Mouse (Mus musculus): ENCODE data around the gene Shcbp1.
A peak's percentile ranks its signal among the peaks of the same experiment; 100 is the strongest.
"Not testable (repeated sequence)": the region's sequence is repeated elsewhere in the genome, so short reads cannot be mapped to it uniquely, and the experiment has no call there.

The Shcbp1 gene

GRCm38 (mm10) chr8:4779254-4780055 is at the start of gene Shcbp1:
TSS of gene Shcbp1 (minus strand) at chr8:4779567.
- peak; percentile 81 to 90 for DNase-seq (ENCODE audit: low read depth in 2 of 2, low spot score in 2 of 2)

DNA sequence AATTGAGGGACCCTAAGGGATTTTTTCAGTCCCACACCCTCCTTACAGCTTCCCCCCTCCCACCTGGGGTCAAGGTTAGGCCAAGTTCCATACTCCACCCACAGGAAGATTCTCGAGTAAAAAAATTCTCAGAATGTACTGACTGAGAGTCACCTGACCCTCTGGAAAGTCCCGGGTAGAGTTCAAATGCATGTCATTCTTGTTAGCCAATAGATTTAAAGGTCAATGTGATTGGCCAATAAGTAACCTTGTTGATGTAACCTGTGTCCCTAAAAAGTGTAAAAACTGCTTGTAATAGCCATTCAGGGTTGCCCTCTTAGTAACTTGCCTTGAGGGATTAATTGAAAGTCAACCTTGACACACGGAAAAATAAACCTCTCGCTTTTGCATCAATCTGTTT is 29.5 kb upstream of the Shcbp1 start:
- no peak for DNase-seq (ENCODE audit: low read depth in 2 of 2, low spot score in 2 of 2)

- DNase-seq (ENCODE audit: low read depth in 2 of 2, low spot score in 2 of 2), result no peak
Measured at GRCm38 (mm10) chr8:4800524-4801122, 21.3 kb upstream of the Shcbp1 start.

DNA sequence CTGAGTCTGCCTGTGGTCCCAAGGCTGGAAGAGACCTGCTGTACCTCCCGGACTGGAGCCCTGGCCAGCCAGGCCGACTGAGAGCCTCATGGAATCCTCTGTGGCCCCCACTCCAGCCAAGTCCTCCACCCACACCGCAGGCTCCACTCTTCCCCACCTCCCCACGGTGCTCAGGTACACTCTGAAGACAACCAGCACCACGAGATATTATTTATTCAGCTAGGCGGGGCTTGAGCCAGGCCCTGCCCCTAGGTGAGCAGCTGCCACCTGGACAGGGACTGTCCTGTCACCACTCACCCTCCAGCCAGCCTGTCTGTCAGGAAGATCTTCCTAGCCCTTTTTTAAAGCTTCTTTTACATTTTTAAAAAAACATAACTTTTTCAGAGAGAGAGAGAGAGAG is 1.1 kb downstream of the Shcbp1 start:
- no peak for DNase-seq (ENCODE audit: low read depth in 2 of 2, low spot score in 2 of 2)

- DNase-seq (ENCODE audit: low read depth in 2 of 2, low spot score in 2 of 2), result no peak
Measured at GRCm38 (mm10) chr8:4764751-4765150, 14.6 kb downstream of the Shcbp1 start.

DNA sequence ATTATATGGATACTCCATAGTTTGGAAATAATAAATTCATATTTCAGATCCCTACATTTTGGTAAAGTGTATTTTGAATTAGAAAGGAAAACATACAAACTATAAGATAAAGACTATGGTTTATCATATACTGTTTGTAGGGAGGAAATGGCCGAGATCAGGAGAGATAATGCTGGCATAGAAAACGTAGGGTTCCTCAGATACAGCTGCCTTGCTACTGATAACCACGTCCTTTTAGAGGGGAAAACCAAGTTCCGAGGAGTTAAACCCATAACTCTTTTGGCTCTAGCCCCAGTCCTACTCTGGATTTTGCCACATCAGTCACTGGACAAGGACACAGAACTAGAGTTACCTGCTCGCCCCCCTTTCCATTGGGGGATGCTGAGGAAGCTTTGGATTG is 26.3 kb downstream of the Shcbp1 start:
- DNase-seq (ENCODE audit: low read depth in 2 of 2, low spot score in 2 of 2), result no peak

GRCm38 (mm10) chr8:4730942-4731341 is 48.4 kb downstream of the Shcbp1 start:
- no peak for DNase-seq (ENCODE audit: low read depth in 2 of 2, low spot score in 2 of 2)

- no peak for DNase-seq (ENCODE audit: low read depth in 2 of 2, low spot score in 2 of 2)
Measured at GRCm38 (mm10) chr8:4715546-4715945, 63.8 kb downstream of the Shcbp1 start.

- DNase-seq (ENCODE audit: low read depth in 2 of 2, low spot score in 2 of 2), result not testable (repeated sequence)
Measured at GRCm38 (mm10) chr8:4708346-4708745, 71.0 kb downstream of the Shcbp1 start.

- DNase-seq (ENCODE audit: low read depth in 2 of 2, low spot score in 2 of 2), result not testable (repeated sequence)
Measured at GRCm38 (mm10) chr8:4707916-4708315, 71.5 kb downstream of the Shcbp1 start.

- no peak for DNase-seq (ENCODE audit: low read depth in 2 of 2, low spot score in 2 of 2)
Measured at GRCm38 (mm10) chr8:4691634-4692033, 87.7 kb downstream of the Shcbp1 start.

Data from CD8-positive naive resting alpha-beta T cell, adult 2 months (primary cell).